Mouse (Mus musculus) adrenal gland, postnatal 25 days (tissue): ENCODE measurements around the gene Mex3a. TPM values are rescaled to one million over a fixed set of nuclear protein-coding genes. Genes with fewer than 3 reads are reported as not detected.

Experiments
- DNase-seq: peaks from one replicate; pipeline ENCODE4 v3.0.0; 2021; ENCODE audit warnings: mixed read lengths
- long read RNA-seq: library from polyadenylated mRNA; stranded (forward); transcript quantifications from one replicate; pipeline ENCODE4 v2.0.0, GENCODE M21; 2021
- total RNA-seq: library from RNA; stranded (reverse); gene quantifications from 2 replicates; pipeline ENCODE4 v1.2.3, GENCODE M21; 2021

The Mex3a gene
- total RNA-seq: 3.3 and 3.5 TPM in 2 replicates
- long read RNA-seq: 0 reads

GRCm38 (mm10) chr3:88532299-88532674, at the start of gene Mex3a:
Gene Mex3a, plus strand, starts transcription at chr3:88532395.
- no peak for DNase-seq

- no peak for DNase-seq
Observed at GRCm38 (mm10) chr3:88483141-88483540, 49.1 kb upstream of the Mex3a start.

- DNase-seq: peak; percentile 76
Observed at GRCm38 (mm10) chr3:88483621-88484020, 48.6 kb upstream of the Mex3a start.

- DNase-seq: no peak
Observed at GRCm38 (mm10) chr3:88484597-88485316, 47.4 kb upstream of the Mex3a start.

GRCm38 (mm10) chr3:88486043-88486442, 46.2 kb upstream of the Mex3a start:
- DNase-seq: no peak

GRCm38 (mm10) chr3:88486887-88487286, 45.3 kb upstream of the Mex3a start:
- DNase-seq: no peak

GRCm38 (mm10) chr3:88487396-88487795, 44.8 kb upstream of the Mex3a start:
- DNase-seq: no peak

- DNase-seq: no peak
Observed at GRCm38 (mm10) chr3:88493706-88494582, 38.3 kb upstream of the Mex3a start.

- peak; percentile 83 for DNase-seq
Observed at GRCm38 (mm10) chr3:88494836-88495628, 37.2 kb upstream of the Mex3a start.

- DNase-seq: peak; percentile 54
Observed at GRCm38 (mm10) chr3:88495741-88496415, 36.3 kb upstream of the Mex3a start.

GRCm38 (mm10) chr3:88499580-88499979, 32.6 kb upstream of the Mex3a start:
- no peak for DNase-seq

GRCm38 (mm10) chr3:88500087-88500486, 32.1 kb upstream of the Mex3a start:
- DNase-seq: no peak

- no peak for DNase-seq
Observed at GRCm38 (mm10) chr3:88500655-88501365, 31.4 kb upstream of the Mex3a start.

- DNase-seq: no peak
Observed at GRCm38 (mm10) chr3:88501366-88502030, 30.7 kb upstream of the Mex3a start.

GRCm38 (mm10) chr3:88502031-88502571, 30.1 kb upstream of the Mex3a start:
- no peak for DNase-seq

GRCm38 (mm10) chr3:88502641-88503504, 29.3 kb upstream of the Mex3a start:
- DNase-seq: peak; percentile 94

GRCm38 (mm10) chr3:88503505-88503863, 28.7 kb upstream of the Mex3a start:
- DNase-seq: peak; percentile 66

GRCm38 (mm10) chr3:88503881-88504746, 28.1 kb upstream of the Mex3a start:
- DNase-seq: no peak
